Mouse (Mus musculus) heart, postnatal 0 days (tissue): Measurements from ENCODE around the gene Cd55b. TPM values are rescaled to one million over a fixed set of nuclear protein-coding genes. Genes with fewer than 3 reads are reported as not detected.

ENCODE experiments used
- ATAC-seq: fragments of 200-750 bp; cut with Nextera tagmentation; 2 replicates; pipeline ENCODE4 v1.8.0; 2017; ENCODE audit warnings: low read depth, moderate number of reproducible peaks, moderate library complexity; ENCODE audit not compliant: insufficient read depth
- DNase-seq: peaks from one replicate; pipeline ENCODE4 v3.0.0-alpha.2; 2016; ENCODE audit warnings: low spot score
- H3K27ac ChIP-seq: fragments of 300-500 bp; sonication (generic); 2 replicates; pipeline ENCODE4 v1.5.1; 2014; ENCODE audit warnings: low read depth, mild to moderate bottlenecking
- H3K27me3 ChIP-seq: fragments of 300-500 bp; sonication (generic); 2 replicates; pipeline ENCODE4 v1.6.1; 2014; ENCODE audit warnings: low read length, mixed read lengths; ENCODE audit not compliant: control insufficient read depth, insufficient read depth
- H3K36me3 ChIP-seq: fragments of 300-500 bp; sonication (generic); replicated peaks from 2 replicates; pipeline ENCODE4 v1.6.1; 2014; ENCODE audit warnings: low read length, mixed read lengths; ENCODE audit not compliant: control insufficient read depth, insufficient read depth
- H3K4me1 ChIP-seq: fragments of 300-500 bp; sonication (generic); 2 replicates; pipeline ENCODE4 v1.6.1; 2014; ENCODE audit warnings: antibody characterized with exemption; ENCODE audit not compliant: control insufficient read depth, insufficient read depth
- H3K4me2 ChIP-seq: fragments of 300-500 bp; sonication (generic); 2 replicates; pipeline ENCODE4 v1.6.1; 2014; ENCODE audit warnings: low read depth, mild to moderate bottlenecking, low read length, moderate library complexity
- H3K4me3 ChIP-seq: fragments of 300-500 bp; sonication (generic); 2 replicates; pipeline ENCODE4 v1.5.1; 2014; ENCODE audit warnings: low read depth, low read length
- H3K9ac ChIP-seq: fragments of 300-500 bp; sonication (generic); replicated peaks from 2 replicates; pipeline ENCODE4 v1.6.1; 2014; ENCODE audit warnings: low read depth, low read length, mixed read lengths
- H3K9me3 ChIP-seq: fragments of 300-500 bp; sonication (generic); replicated peaks from 2 replicates; pipeline ENCODE4 v1.6.1; 2016; ENCODE audit warnings: low read length; ENCODE audit not compliant: control insufficient read depth
- CTCF ChIP-seq: IDR thresholded peaks from 2 replicates; pipeline ENCODE4 v1.5.1; 2016; ENCODE audit warnings: antibody characterized with exemption, control low read depth, low read depth
- EP300 ChIP-seq: IDR thresholded peaks from 2 replicates; pipeline ENCODE4 v1.6.1; 2016; ENCODE audit warnings: antibody characterized with exemption, low read depth
- WGBS: fragments of 180-500 bp; shearing (Covaris S2); extraction: QIAGEN DNeasy Blood & Tissue Kit; methylation state at CpG from one replicate; pipeline ENCODE4 v1.1.7; 2014; 5-methylcytosine and 5-hydroxymethylcytosine counted together
- polyA plus RNA-seq: library from polyadenylated mRNA; unstranded; fragments of >200 nt; fragmentation: Nextera tagmentation; extraction: Ambion mirVana; gene quantifications from 2 replicates; pipeline ENCODE4 v1.2.1, GENCODE M21; 2015
- total RNA-seq: library from RNA; depleted of rRNA; stranded (reverse); fragments of >200 nt; gene quantifications from 2 replicates; pipeline ENCODE4 v1.2.3, GENCODE M21; 2014; ENCODE audit warnings: low replicate concordance; rRNA removed

Cd55b gene
- total RNA-seq, result not detected in 2 replicates
- polyA plus RNA-seq, result not detected in 2 replicates

- DNase-seq (peak; percentile 17), ATAC-seq (0 out of 2 replicates have a peak, but pooled peaks have one; percentile 47)
- Histone ChIP-seq H3K27ac (no peak within 1 kb of the TSS), H3K9me3 (no peaks in the 10 kb centered on the region), H3K4me3 (no peak within 1 kb of the TSS), H3K4me1 (no peaks in the 10 kb centered on the region), H3K9ac (no peak within 1 kb of the TSS), H3K27me3 (no peaks in the 10 kb centered on the region), H3K4me2 (peak within 1 kb of the TSS; percentile 19; the same call in 1 of the 2 replicates), H3K36me3 (no peaks in the 10 kb centered on the region)
- TF ChIP-seq CTCF (no peak), EP300 (no peak)
- WGBS, result 34% methylated on average over 18 of the region's 18 CpGs
Observed at GRCm38 (mm10) chr1:130422664-130423111, at the start of gene Cd55b. Gene Cd55b (minus strand): TSS chr1:130423009.

GRCm38 (mm10) chr1:130470074-130470473, 47.3 kb upstream of the Cd55b start:
- Histone ChIP-seq H3K27ac (no peak overlapping the region), H3K4me2 (no peak overlapping the region), H3K4me3 (no peak overlapping the region), H3K9me3 (no peaks in the 10 kb centered on the region), H3K4me1 (no peaks in the 10 kb centered on the region), H3K9ac (no peak overlapping the region), H3K27me3 (no peaks in the 10 kb centered on the region), H3K36me3 (no peaks in the 10 kb centered on the region)
- ATAC-seq (no peak), DNase-seq (no peak)
- TF ChIP-seq EP300 (no peak), CTCF (no peak)
- 78% methylated on average over 4 of the region's 4 CpGs for WGBS

GRCm38 (mm10) chr1:130467453-130467852, 44.6 kb upstream of the Cd55b start:
- H3K27ac ChIP-seq, result no peak overlapping the region
- ATAC-seq (no peak), DNase-seq (no peak)
- no peaks in the 10 kb centered on the region; the same call in 1 of the 2 replicates for H3K4me1 ChIP-seq
- WGBS, result 61% methylated on average over 2 of the region's 2 CpGs
- H3K9ac ChIP-seq, result no peak overlapping the region
- H3K4me3 ChIP-seq, result no peak overlapping the region
- 0 out of 2 replicates have a peak, but pooled peaks cover 3% of the 10 kb centered on the region for H3K27me3 ChIP-seq
- H3K36me3 ChIP-seq, result no peaks in the 10 kb centered on the region
- TF ChIP-seq CTCF (no peak), EP300 (no peak)
- H3K9me3 ChIP-seq, result no peaks in the 10 kb centered on the region
- no peak overlapping the region for H3K4me2 ChIP-seq

GRCm38 (mm10) chr1:130464173-130464572, 41.4 kb upstream of the Cd55b start:
- H3K27me3 ChIP-seq, result 0 out of 2 replicates have a peak, but pooled peaks cover 3% of the 10 kb centered on the region
- H3K4me1 ChIP-seq, result no peaks in the 10 kb centered on the region; the same call in 1 of the 2 replicates
- DNase-seq, result no peak
- H3K9me3 ChIP-seq, result no peaks in the 10 kb centered on the region
- H3K4me3 ChIP-seq, result no peak overlapping the region
- ATAC-seq, result no peak
- no peaks in the 10 kb centered on the region for H3K36me3 ChIP-seq
- no peak overlapping the region for H3K4me2 ChIP-seq
- TF ChIP-seq CTCF (no peak), EP300 (no peak)
- no peak overlapping the region for H3K9ac ChIP-seq
- H3K27ac ChIP-seq, result no peak overlapping the region

GRCm38 (mm10) chr1:130462867-130463266, 40.1 kb upstream of the Cd55b start:
- H3K9me3 ChIP-seq, result no peaks in the 10 kb centered on the region
- ATAC-seq (peak; percentile 48), DNase-seq (peak; percentile 33)
- H3K9ac ChIP-seq, result peak overlapping the region; percentile 48
- TF ChIP-seq CTCF, result no peak
- no peak for TF ChIP-seq EP300
- 0 out of 2 replicates have a peak, but pooled peaks cover 3% of the 10 kb centered on the region for H3K27me3 ChIP-seq
- peak overlapping the region; percentile 71 for H3K4me2 ChIP-seq
- no peaks in the 10 kb centered on the region; the same call in 1 of the 2 replicates for H3K4me1 ChIP-seq
- peak overlapping the region; percentile 36 for H3K27ac ChIP-seq
- WGBS, result 8% methylated on average over 4 of the region's 4 CpGs
- peak overlapping the region; percentile 62 for H3K4me3 ChIP-seq
- H3K36me3 ChIP-seq, result no peaks in the 10 kb centered on the region
